Mouse (Mus musculus): ENCODE data around the gene Efl1. TPM values are rescaled to one million over a fixed set of nuclear protein-coding genes. Genes with fewer than 3 reads are reported as not detected.
A peak's percentile ranks its signal among the peaks of the same experiment; 100 is the strongest.

Efl1 gene
- polyA plus RNA-seq, 1 experiment from 2014 or later: 19.3 TPM

DNA sequence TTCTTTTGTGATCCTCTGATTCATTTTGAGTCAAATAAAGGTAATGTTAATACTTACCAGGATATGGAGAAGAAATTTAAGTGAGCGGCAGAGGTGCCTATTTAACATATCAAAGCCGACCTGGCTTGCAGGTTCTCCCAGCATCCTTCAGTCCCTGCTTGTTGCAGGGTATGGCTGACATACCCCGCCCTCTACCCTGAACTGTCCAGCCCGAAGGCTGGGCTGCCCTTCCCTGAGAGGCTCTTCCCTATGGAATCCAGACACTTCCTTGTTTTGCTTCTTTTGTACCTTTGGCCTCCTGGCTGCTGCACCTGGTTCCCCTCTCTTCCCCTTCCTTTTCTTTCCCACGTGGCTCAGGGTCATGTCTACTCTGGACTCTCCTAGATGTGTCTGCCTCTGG, 160.7 kb downstream of the Efl1 start:
- Histone ChIP-seq H3K27ac (no peak overlapping the region), H3K9me3 (replicated peaks) (no peaks in the 10 kb centered on the region), H3K36me3 (no peaks in the 10 kb centered on the region), H3K9ac (no peak overlapping the region), H3K4me2 (replicated peaks) (no peak overlapping the region), H3K4me1 (peaks cover 15% of the 10 kb centered on the region), H3K4me3 (no peak overlapping the region), H3K27me3 (no peaks in the 10 kb centered on the region)
- ATAC-seq (ENCODE audit: low FRiP score): no peak
- 67% methylated on average over 5 of the region's 5 CpGs for WGBS

DNA sequence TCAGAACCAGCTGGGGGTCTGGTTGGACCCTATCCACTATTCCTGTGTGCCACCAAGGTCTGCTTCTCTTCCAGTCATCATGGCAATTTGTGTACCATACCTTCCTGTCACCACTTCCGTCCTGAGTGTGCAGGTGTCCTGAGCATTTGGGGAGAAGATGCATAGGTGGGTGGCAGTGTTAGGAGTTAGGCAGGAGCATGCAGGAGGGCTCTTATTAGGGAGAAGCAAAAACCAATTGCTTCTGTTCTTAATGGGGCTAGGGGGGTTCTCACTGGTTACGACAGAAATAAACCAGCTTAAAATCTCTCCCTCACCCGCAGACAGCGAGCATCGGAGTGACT, 162.4 kb downstream of the Efl1 start:
- Histone ChIP-seq H3K4me3 (0 out of 2 replicates have a peak overlapping the region, but pooled peaks have one; percentile 17), H3K27ac (no peak overlapping the region), H3K27me3 (no peaks in the 10 kb centered on the region), H3K9ac (0 out of 2 replicates have a peak overlapping the region, but pooled peaks have one; percentile 19), H3K36me3 (no peaks in the 10 kb centered on the region), H3K4me2 (replicated peaks) (peak overlapping the region; percentile 45), H3K9me3 (replicated peaks) (no peaks in the 10 kb centered on the region), H3K4me1 (peaks cover 15% of the 10 kb centered on the region)
- 29% methylated on average over 5 of the region's 5 CpGs for WGBS
- no peak for ATAC-seq (ENCODE audit: low FRiP score)

DNA sequence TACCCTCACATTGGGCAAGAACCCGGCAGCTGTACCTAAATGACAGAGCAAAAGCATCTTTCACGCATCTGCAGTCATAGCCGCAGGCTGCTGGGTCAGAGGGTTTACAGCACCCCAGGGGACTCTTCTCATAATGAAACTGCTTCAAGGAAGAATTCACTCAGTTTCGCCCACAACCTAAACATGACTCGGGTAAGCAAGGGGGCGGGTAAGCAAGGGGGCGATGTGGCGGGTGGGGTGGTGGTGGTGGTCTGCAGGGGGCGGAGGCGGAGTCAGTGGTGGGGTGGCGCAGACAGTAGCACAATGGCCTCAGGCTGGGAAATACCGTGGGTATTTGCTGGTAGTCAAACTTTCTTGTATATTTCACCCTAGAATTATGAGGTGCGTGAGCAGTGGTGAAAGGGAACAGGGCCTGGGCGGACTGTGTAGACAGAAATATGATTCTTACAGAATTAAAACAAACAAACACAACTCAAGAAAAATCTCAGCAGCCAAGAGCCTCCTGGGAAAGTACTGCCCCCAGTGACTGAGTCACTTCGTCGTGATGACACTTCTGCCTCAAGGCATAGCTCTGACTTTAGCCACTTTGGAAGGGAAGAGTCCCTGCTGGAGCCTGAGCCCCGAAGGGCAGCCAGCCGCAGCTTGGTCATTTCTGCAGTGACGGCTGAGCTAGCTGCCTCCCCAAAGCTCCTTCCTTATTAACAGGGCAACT, 162.9 kb downstream of the Efl1 start:
- Histone ChIP-seq H3K9ac (0 out of 2 replicates have a peak overlapping the region, but pooled peaks have one; percentile 19), H3K4me2 (replicated peaks) (peak overlapping the region; percentile 45)
- 16% methylated on average over 19 of the region's 19 CpGs for WGBS

DNA sequence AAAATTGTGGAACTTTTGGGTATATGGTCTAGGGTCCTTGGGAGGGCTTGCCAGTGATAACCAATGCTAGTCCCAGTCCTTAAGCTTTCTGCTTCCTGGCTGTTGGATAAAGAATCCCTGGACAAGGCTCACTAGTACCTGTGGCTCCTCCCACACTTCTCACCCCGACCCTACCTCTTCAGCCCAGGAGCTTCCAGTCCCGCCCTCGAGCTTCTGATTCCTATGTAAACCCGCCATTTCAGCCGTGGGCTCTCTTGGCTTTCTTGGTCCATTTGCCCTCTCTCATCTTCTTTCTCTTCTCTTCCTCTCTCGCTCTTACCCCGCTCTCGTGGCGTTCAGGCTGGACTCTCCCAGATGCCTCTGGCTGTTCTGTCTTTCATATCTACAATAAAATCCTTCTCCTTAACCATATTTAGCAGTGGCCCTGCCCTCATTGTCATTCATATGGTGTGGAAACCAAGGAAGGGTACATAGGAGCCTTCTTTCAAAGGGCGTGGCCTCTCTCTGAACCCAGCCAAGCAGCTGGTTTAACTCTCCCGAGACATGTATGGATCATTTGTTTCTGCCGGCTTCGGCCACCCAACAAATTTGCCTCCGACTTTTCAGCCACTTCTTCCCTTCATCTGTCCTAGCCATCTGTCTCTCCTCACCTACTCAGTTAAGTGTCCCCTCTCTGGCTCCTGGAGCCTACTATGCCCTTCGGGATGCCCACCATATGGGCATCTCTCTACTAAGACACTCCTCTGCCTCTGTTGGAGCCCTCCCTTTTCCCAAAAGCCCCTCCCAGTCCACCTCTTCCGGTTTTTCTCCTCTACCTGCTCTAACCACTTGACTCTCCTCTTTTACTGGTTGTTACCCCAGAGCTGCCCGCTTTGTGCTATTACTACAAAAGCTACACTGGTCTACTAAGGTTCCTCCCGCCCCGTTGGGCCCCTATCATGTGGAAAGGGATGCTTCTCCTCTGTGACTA, 164.1 kb downstream of the Efl1 start:
- H3K9me3 ChIP-seq (replicated peaks): peaks cover 5% of the 10 kb centered on the region; the same call in 1 of the 2 replicates
- no peak overlapping the region for H3K27ac ChIP-seq
- no peaks in the 10 kb centered on the region for H3K27me3 ChIP-seq
- WGBS: 79% methylated on average over 19 of the region's 19 CpGs
- ATAC-seq (ENCODE audit: low FRiP score): no peak
- no peaks in the 10 kb centered on the region for H3K36me3 ChIP-seq
- H3K4me2 ChIP-seq (replicated peaks): no peak overlapping the region
- peaks cover 15% of the 10 kb centered on the region for H3K4me1 ChIP-seq
- no peak overlapping the region for H3K4me3 ChIP-seq
- no peak overlapping the region for H3K9ac ChIP-seq

More for the DNA sequence above, 162.9 kb downstream of the Efl1 start:
- Histone ChIP-seq H3K36me3 (no peaks in the 10 kb centered on the region), H3K27me3 (no peaks in the 10 kb centered on the region), H3K27ac (no peak overlapping the region), H3K4me1 (peaks cover 15% of the 10 kb centered on the region), H3K4me3 (peak overlapping the region; percentile 17; the same call in 1 of the 2 replicates), H3K9me3 (replicated peaks) (no peaks in the 10 kb centered on the region)
- ATAC-seq (ENCODE audit: low FRiP score): peak; percentile 86

DNA sequence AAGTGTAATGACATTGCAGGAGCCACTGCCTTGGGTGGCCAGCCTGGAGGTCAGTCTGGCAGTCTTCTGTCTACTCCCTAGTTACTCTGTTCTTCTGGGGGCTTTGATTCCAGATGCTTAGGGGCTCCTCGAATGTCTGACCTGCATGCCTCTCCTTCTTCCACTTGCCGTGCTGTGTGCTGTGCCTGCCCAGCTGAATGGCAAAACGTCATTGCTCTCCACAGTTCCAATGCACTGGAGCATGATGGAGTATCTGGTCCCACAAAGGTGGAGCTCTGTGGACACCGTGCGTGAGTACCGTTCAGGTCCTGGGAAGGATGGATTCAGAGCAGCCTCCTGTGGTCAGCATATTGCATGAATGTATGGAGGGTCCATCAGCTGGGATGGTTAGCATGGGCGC, 171.1 kb downstream of the Efl1 start:
- Histone ChIP-seq H3K4me2 (replicated peaks) (no peak overlapping the region), H3K36me3 (no peaks in the 10 kb centered on the region), H3K4me1 (no peaks in the 10 kb centered on the region), H3K9me3 (replicated peaks) (peaks cover 5% of the 10 kb centered on the region; the same call in 1 of the 2 replicates), H3K27me3 (no peaks in the 10 kb centered on the region), H3K4me3 (no peak overlapping the region), H3K27ac (no peak overlapping the region), H3K9ac (no peak overlapping the region)
- WGBS: 91% methylated on average over 7 of the region's 7 CpGs
- no peak for ATAC-seq (ENCODE audit: low FRiP score)

DNA sequence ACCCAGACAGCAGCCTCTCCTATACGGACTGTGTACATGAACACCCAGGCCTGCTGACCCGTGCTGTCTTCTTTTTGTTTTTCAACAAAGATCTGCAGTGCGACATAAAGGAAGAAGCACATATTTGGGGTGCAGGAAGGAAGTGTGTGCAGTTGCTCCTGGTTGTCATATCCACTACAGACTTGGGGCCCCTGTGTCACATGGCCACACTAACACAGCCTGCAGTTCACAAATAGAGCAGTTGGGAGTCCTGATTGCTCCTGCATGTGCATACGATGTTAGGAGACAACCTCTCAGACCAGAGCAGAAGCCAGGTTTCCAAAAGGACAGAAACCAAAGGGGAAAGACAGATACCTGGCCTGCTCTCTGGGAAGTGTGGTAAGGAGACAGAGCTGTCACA, 172.2 kb downstream of the Efl1 start:
- Histone ChIP-seq H3K4me2 (replicated peaks) (no peak overlapping the region), H3K4me1 (no peaks in the 10 kb centered on the region), H3K27me3 (no peaks in the 10 kb centered on the region), H3K9me3 (replicated peaks) (peaks cover 5% of the 10 kb centered on the region; the same call in 1 of the 2 replicates), H3K36me3 (no peaks in the 10 kb centered on the region), H3K4me3 (no peak overlapping the region), H3K9ac (no peak overlapping the region), H3K27ac (no peak overlapping the region)
- WGBS: 68% methylated on average over 4 of the region's 4 CpGs
- no peak for ATAC-seq (ENCODE audit: low FRiP score)

GRCm38 (mm10) chr7:82821501-82821900, 173.1 kb downstream of the Efl1 start:
- no peak overlapping the region for H3K9ac ChIP-seq
- H3K27ac ChIP-seq: no peak overlapping the region
- no peak for ATAC-seq (ENCODE audit: low FRiP score)
- H3K9me3 ChIP-seq (replicated peaks): peaks cover 4% of the 10 kb centered on the region; the same call in 1 of the 2 replicates
- H3K4me1 ChIP-seq: no peaks in the 10 kb centered on the region
- H3K4me2 ChIP-seq (replicated peaks): no peak overlapping the region
- no peak overlapping the region for H3K4me3 ChIP-seq
- WGBS: 73% methylated on average over 3 of the region's 3 CpGs
- no peaks in the 10 kb centered on the region for H3K27me3 ChIP-seq
- H3K36me3 ChIP-seq: no peaks in the 10 kb centered on the region

DNA sequence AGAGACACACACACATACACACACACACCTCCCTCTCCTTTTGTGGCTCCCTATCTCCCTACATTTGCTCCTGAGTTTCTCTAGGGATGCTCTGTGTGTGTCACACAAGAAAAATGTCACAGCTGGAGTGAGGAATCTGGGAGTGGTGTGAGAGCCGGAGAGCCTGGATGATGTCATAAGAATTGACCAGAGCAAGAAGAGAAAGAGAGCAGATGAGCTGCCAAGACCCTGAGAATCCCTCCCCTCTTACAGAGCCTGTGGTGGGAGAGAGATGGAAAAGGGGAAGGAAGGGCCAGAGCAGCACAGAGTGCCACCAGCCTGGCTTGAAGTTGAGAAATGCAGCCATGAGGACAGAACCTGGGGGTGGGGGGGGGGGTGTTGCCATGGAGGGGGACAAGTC, 174.1 kb downstream of the Efl1 start:
- Histone ChIP-seq H3K4me2 (replicated peaks) (no peak overlapping the region), H3K36me3 (no peaks in the 10 kb centered on the region), H3K4me1 (no peaks in the 10 kb centered on the region), H3K9me3 (replicated peaks) (no peaks in the 10 kb centered on the region), H3K27me3 (no peaks in the 10 kb centered on the region), H3K9ac (no peak overlapping the region), H3K27ac (no peak overlapping the region), H3K4me3 (no peak overlapping the region)
- ATAC-seq (ENCODE audit: low FRiP score): no peak
- 65% methylated on average over 1 of the region's 1 CpGs for WGBS

Other genes with a start within 250 kb of the Efl1 start
- 14.0 and 15.9 TPM in 2 replicates for gene Saxo2, start 86 bp upstream of the Efl1 start, polyA plus RNA-seq (2016; fragmentation: Nextera tagmentation; extraction: Ambion mirVana)
- gene Mex3b, start 218.7 kb downstream of the Efl1 start, polyA plus RNA-seq (2016; fragmentation: Nextera tagmentation; extraction: Ambion mirVana): 48.2 and 50.2 TPM in 2 replicates